Mouse (Mus musculus): Measurements from ENCODE around the gene Defb13.
"Not testable (repeated sequence)": the region's sequence is repeated elsewhere in the genome, so short reads cannot be mapped to it uniquely, and the experiment has no call there.

The Defb13 gene

DNA sequence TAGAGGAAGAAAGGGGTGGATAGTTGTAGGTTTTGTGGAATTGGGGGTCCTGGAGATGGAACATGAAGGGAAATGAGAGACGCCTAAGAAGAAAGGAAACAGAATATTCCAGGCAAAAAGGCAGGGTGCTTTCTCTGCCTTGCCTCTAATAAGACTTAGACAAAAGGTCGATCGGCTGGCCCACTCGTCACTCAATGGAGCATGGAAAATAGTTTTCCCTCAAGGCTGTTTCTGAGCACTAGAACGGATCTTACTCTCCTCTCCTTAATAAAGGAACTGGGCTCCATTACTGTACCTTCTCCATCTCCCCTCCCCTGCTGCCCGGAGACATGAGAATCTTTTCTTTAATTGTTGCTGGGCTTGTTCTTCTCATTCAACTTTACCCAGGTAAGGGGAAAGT, at the start of gene Defb13:
Gene Defb13 (plus strand): TSS at position 301 of the 400 bp plus-strand sequence.
- DNase-seq, result no peak

DNA sequence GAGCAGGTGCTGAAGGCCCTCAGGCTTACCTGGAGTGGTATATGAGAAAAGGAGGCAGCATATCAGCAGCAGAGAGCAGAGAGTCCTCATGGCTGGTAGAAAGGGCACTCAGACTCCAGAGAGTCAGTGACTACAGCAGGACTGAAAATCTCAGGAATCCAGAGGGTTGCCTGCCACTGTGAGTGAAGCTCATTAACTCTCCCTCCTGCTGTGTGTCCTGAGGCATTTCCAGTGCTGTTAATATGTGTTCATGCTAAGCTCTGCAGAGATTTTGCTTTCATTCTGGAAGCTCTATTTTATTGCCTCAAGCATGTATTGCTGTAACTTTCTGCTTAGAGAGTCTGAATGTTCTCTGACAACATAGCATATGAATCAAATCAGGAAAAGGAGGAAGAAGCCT, 40.3 kb upstream of the Defb13 start, which contains the start of gene Defb11:
Gene Defb11 (minus strand): TSS at position 123 of the 400 bp plus-strand sequence.
- DNase-seq, result not testable (repeated sequence)

DNA sequence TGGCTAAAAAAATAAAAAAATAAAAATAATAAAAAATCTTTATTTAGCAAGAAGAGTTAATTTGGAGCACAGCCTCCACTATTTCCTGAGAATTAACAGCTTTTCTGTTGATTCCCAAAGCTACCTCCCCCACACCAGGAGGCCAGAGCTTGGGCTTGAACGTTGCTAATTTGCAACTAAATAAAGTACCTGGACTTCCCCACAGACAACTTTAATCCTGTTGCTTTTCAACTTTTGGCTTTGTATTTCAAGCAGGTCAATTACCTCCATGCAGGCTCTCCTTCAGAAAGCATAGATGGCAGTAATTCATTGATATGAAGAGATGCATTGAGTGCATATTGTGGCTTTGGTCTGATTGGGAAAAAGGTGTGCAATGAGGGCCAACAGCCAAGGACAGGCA, 34.6 kb upstream of the Defb13 start:
- no peak for DNase-seq

DNA sequence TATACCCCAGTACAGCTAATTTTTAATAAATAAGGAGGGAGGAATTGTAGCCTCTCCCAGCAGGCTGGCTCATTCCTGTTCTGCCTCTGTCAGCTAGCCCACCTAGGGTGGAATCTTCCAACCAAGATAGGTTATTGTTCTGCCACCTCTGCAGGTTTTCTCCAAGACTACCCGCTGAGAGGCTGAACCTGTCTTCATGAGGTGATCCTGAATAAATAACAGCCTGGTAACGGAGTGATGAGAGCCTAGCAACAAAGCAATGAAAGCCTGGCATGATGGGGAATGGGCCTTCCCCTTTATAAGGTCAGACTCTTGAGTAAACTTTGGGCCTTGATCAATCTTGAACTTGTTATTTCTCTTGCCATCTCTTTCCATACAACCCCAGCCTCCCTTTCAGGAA, 34.0 kb upstream of the Defb13 start:
- DNase-seq, result no peak

DNA sequence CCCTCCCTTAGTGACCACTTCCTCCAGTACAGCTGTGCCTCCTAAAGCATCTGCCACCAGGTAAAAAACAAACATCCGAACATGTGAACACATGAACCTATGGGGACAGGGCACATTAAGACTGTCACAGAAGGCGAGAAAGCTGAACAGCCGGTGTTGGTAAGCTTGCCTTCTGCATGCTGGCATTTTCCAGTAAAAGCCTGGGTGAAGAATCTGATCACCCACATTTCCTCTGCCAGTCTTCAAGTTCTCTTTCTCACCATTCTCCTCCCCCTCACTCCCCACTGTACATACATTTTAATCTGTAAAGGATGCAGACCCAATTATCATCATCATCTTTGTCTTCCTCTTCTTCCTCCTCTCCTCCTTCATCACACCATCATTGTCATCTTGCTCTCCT, 30.9 kb upstream of the Defb13 start:
- DNase-seq, result no peak

DNA sequence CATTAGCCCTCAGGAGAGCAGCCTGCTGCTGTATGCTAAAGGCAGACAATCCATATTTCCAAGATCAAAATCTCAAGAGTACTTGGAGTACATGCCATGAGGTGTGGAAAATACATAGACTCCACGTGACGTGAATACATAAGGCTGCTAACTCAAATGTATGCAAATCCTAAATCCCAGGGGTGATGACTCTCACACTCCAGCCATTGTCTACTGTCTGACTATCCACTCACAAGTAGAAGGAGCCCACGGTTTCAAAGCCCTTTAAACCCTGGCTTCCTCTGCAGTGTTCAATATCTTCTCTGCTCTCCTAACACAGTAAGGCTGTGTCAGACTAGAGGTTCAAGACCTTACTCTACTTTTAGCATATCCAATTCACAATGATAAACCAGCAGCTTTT, 15.8 kb upstream of the Defb13 start:
- not testable (repeated sequence) for DNase-seq

DNA sequence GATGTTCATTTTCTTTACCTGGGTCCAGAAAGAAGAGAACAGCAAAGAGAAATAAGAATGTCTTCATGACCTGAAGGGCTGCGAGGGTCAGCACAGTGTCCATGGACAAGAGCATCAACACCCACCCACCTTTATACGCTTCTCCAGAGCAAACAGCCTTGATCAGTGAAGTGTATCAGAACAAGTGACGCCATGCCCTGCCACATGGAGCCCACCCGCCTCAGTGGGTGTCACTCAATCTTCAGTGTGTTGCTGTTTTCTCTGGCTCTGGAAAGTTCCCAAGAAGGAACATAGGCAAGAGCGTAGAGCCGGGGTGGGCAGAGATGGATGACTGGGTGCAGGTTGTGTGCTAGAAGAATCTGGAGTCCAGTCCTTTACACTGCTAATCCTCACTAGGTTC, 14.0 kb upstream of the Defb13 start, which contains the start of gene Defb15:
Gene Defb15 (minus strand): TSS at position 101 of the 400 bp plus-strand sequence.
- no peak for DNase-seq

DNA sequence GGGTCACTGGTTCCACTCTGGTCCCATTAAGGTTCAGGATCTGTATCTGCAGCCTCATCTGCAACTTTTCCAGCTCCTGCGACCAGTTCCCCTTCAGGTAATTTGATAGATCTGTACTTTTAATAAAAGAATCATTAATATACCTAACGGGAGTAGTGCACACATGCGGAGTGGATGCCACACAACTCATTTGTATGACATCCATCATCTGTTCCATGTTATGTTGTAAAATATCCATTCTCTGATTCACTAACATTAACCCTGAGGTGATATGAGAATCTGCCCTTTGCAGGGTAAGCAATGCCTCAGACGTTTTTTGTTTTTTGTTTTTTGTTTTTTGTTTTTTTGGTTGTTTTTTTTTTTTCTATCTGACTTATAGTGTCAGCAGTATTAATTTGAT, 8.5 kb upstream of the Defb13 start, which contains the start of gene Defb35:
Gene Defb35 (plus strand): TSS at position 301 of the 400 bp plus-strand sequence.
- not testable (repeated sequence) for DNase-seq

DNA sequence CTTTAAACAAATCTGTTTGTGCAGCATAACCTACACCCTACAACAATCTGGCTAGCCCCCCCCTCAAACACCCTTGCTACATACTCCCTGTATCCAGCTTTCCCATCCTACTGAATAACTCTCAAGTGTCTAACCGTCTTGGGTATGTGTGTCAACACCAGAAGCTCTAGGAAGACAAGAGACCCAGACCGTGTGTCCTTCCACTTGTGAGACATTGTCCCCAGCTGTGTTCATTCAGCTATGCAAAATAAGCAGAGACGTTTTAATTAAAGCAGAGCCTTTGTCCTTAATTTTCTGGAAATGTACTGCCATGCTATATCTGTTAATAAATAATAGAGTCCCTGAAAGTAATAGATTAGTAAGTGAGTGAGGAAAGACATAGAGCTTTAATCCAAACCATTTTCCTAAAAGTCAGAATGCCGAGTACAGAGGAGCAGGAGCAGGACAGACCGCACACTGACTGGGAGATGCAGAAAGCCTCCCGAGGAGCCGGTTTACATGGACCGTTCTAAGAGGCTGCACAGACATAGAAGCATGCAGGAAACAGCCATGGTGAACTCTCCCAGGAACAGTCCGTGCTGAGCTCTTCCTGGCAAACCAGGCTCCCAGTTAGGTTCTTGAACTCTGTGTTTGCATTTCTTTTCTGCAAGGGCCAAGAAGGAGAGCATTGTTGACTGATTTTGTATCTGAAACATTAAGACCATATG, 902 bp downstream of the Defb13 start:
- no peak for DNase-seq

DNA sequence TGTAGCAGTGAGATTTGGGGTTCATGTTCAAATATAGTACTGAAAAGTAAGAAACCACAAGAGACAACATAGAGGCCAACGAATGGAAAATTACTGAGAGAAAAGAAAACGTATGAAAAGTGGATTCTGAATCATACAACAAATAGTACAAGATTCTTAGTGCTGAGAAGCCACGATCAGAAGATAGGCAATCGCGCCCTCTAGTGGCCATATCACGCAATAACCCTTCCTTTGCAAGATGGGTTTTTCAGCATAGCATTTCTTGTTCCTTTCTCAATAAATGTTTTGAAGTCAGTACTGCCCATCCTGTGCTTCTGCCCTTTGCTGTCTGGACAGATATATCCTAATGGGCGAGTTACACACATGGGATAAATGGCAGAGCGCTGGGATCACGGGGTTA, 8.8 kb downstream of the Defb13 start:
- peak in 1 of 2 experiments; percentile 3 for DNase-seq

DNA sequence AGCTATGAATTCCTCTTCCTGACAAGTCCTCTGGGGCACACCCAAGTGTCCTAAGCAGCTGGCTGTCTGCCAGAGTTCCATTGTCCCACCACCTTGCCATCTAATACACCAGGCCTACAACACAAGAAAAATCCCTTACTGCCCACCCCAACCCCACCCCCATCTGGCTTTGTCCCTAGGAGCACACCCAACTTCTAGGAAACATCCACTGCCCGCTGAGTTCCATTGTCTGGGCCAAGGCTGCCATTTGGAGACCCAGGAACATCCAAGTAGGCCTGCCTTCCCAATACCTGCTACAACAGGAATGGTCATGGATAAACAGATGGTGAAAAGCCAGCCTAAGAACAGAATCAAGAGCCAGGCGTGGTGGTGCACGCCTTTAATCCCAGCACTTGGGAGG, 9.8 kb downstream of the Defb13 start:
- no peak for DNase-seq

DNA sequence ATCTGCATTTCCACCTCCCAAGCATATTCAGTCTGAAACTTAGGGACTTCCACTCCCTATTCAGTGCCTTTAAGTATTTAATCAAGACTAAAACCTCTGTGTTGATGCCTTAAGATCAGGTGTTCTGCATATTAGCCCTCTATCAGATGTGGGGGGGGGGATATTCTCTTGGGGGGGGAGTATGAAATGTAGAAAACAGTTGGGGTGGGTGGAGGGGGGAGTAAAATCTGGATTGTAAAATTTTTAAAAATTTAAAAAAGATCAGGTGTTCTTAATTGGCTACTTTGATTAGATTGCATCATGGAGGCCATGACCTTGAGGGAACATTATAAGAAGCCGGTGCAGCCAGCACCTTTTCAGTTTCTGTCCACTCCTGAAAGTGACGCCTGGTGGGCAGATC, 11.9 kb downstream of the Defb13 start, which contains the start of gene Fam90a1a:
Gene Fam90a1a (plus strand): TSS at position 301 of the 400 bp plus-strand sequence.
- DNase-seq, result no peak

DNA sequence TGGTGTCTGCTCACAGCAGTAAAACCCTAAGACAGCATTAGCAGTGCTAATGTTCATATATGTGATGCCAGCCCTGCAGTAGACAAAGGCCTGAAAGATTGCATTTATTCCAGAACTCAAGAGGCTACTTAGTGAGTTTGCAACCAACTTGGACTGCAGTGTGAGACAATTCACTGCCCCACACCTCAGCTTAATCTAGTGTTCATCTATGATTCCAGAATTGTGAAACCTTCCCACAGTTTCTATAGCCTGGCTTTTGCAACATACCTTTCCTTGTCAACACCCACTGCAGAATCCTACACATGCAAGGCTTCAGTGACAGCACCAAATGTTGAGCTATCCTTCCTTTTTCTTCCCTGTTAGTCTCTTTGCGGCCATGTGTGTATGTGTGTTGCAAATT, 20.1 kb downstream of the Defb13 start:
- DNase-seq, result no peak

DNA sequence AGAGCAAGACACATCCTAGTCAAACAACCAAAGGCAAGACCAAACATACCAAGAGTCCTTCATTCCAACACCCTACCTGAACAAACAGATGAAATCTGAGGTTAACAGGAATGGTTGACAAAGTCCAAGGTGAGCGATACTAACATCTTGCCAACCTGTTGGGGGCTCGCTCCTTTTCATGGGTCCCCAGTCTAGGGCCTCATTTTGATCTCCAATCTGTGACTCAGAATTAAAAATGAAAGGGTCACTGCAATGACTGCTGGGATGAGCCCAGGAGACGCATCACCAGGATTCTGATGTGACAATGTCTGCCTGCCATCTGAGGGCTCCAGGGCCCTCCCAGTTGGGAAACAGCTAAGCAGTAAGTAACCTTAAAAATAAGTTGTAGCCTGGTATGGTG, 22.9 kb downstream of the Defb13 start, which contains the start of gene Ccdc70:
Gene Ccdc70 (plus strand): TSS at position 301 of the 400 bp plus-strand sequence.
- DNase-seq, result no peak

DNA sequence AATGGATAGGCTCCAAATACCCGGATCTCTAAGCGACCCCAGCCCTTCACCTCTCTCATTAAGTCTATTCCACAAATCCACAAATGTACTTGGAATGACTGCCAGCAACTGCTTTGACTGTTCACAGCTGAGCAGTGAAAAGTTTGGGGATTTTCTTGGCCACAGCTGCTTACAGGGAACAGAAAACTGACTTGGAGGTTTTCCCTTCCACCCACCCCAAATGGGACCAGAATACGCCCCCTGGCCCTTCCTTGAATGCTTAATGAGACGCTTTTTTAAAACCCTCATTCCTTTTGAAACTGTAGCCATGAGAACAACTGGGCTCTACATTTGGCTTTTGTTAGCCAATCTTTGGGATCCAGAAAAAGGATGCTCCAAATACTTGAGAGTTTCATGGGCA, 31.6 kb downstream of the Defb13 start:
- no peak for DNase-seq

DNA sequence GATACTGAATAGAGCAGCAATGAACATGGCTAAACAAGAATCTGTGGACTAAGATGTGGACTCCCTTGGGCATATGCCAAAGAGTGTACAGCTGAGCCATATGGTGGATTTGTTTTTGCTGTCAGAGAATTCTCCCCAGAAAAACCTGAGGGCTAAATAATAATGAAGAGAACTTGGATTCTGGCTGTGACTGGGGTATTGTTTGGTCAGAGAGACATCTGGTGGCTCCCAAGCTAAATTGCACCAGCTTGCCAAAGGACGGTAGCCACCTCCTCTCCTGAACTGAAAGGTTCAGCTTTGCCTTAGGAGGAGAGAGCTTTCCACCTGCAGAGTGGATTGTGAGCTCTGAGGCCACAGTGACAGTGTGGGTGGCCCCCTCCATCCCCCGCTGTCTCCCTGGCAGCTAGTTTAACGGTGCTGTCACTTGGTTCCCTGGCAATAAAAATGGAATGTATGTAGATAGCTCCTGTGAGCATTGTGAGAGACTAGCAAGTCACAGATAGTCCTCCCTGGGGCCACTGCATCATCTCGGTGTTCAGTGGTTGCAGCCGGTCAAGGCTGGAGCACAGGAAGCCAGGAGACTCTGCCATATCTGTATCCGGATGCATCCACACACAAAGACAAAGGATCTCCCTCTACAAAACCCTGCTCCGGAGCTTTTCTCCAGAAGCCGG, 35.2 kb downstream of the Defb13 start:
- no peak for DNase-seq

DNA sequence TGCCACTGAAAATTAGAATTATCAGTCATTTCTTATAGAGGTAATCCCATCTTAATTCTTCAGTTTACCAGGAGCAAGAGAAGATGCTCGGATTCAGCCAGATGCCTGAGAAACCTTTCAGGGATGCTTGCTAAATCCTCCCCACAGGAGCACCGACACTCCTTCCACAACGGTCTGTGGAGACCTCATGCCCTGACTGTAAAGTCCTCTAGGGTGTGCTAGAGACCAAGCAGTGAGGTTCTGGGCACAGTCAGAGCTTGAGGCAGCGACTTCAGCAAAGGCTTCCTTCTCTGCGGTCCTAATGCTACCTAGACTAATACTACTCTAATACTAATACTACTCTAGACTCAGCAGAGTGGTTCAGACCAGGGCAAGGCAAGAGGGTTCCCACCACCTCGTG, 45.6 kb downstream of the Defb13 start:
- no peak for DNase-seq

DNA sequence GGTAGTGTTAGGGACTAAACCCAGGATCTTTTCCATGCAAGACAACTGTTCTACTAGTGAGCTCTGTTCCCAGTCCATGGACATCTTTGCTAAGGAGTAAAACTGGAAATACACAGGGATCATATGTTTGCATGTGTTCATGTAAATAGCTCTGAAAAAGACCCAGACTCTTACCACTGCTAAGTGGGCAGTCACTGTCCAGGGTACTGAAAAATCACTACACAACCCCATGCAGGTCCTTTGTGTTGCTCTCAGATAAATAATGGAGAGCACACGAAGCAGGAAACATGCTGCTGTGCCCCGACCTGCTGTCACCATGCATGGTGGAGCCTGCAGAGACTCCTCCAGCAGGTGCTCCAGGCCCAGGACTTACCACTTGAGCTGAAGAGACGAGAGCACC, 48.6 kb downstream of the Defb13 start:
- DNase-seq, result no peak
